Mouse (Mus musculus): ENCODE results near the gene Amh. TPM values are rescaled to one million over a fixed set of nuclear protein-coding genes. Genes with fewer than 3 reads are reported as not detected.

Gene Amh
- polyA plus RNA-seq, 1 experiment = 0.43 TPM

GRCm38 (mm10) chr10:80819406-80819805 is 14.4 kb downstream of the Amh start:
- peaks cover 60% of the 10 kb centered on the region for H3K4me1 ChIP-seq (ENCODE audit: control insufficient read depth)
- peaks cover 3% of the 10 kb centered on the region; the same call in 1 of the 2 replicates for H3K27me3 ChIP-seq (ENCODE audit: control insufficient read depth)
- no peaks in the 10 kb centered on the region; the same call in 1 of the 2 replicates for H3K36me3 ChIP-seq (ENCODE audit: control insufficient read depth)
- H3K4me3 ChIP-seq (replicated peaks) = peak overlapping the region; percentile 47
- H3K9me3 ChIP-seq (ENCODE audit: control insufficient read depth, low read length) = no peaks in the 10 kb centered on the region
- TF ChIP-seq TAL1 (IDR thresholded peaks at IDR 0.05; ENCODE audit: low read length) = no peak
- no peak for TF ChIP-seq GATA1 (IDR thresholded peaks at IDR 0.05; ENCODE audit: low read length)

DNA sequence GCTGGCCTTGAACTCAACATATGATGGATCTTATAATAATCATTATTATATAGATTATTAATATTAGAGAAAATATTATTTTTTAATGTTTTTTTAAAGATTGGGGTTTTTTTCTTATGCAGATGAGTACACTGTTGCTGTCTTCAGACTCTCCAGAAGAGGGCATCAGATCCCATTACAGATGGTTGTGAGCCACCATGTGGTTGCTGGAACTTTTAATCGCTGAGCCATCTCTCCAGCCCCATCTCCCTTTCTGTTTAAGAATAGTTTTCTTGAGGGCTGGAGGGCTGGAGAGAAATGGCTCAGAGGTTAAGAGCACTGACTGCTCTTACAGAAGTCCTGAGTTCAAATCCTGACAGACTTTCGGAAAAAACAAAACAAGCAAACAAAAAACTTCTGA is 16.9 kb downstream of the Amh start:
- H3K4me1 ChIP-seq (ENCODE audit: control insufficient read depth) = peaks cover 68% of the 10 kb centered on the region
- no peaks in the 10 kb centered on the region; the same call in 1 of the 2 replicates for H3K36me3 ChIP-seq (ENCODE audit: control insufficient read depth)
- H3K9me3 ChIP-seq (ENCODE audit: control insufficient read depth, low read length) = no peaks in the 10 kb centered on the region
- no peaks in the 10 kb centered on the region for H3K27me3 ChIP-seq (ENCODE audit: control insufficient read depth)
- TF ChIP-seq TAL1 (IDR thresholded peaks at IDR 0.05; ENCODE audit: low read length) (no peak), GATA1 (IDR thresholded peaks at IDR 0.05; ENCODE audit: low read length) (no peak)
- no peak overlapping the region for H3K4me3 ChIP-seq (replicated peaks)

DNA sequence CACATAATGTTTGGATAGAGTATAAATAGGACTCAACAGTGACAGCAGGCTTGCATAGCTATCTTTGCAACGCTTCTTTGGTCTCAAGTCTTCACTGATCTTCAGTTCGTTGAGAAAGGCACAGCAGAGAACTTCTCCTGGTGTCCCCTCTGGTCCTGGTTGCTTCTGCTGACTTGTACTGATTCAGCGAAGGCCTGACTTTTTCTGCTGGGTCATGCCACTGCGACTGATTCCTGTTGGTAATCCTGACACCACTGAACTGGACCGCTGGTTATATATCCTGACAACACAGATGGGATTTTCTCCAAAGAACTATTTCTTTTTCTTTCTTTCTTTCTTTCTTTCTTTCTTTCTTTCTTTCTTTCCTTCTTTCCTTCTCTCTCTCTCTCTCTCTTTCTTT is 17.5 kb downstream of the Amh start:
- H3K27me3 ChIP-seq (ENCODE audit: control insufficient read depth) = no peaks in the 10 kb centered on the region
- H3K9me3 ChIP-seq (ENCODE audit: control insufficient read depth, low read length) = no peaks in the 10 kb centered on the region
- peak overlapping the region; percentile 1 for H3K4me3 ChIP-seq (replicated peaks)
- no peak for TF ChIP-seq TAL1 (IDR thresholded peaks at IDR 0.05; ENCODE audit: low read length)
- no peak for TF ChIP-seq GATA1 (IDR thresholded peaks at IDR 0.05; ENCODE audit: low read length)
- peaks cover 68% of the 10 kb centered on the region for H3K4me1 ChIP-seq (ENCODE audit: control insufficient read depth)
- peaks cover 5% of the 10 kb centered on the region for H3K36me3 ChIP-seq (ENCODE audit: control insufficient read depth)

GRCm38 (mm10) chr10:80823316-80823715 is 18.3 kb downstream of the Amh start:
- H3K9me3 ChIP-seq (ENCODE audit: control insufficient read depth, low read length) = no peaks in the 10 kb centered on the region
- peaks cover 13% of the 10 kb centered on the region for H3K36me3 ChIP-seq (ENCODE audit: control insufficient read depth)
- peaks cover 72% of the 10 kb centered on the region for H3K4me1 ChIP-seq (ENCODE audit: control insufficient read depth)
- no peak for TF ChIP-seq GATA1 (IDR thresholded peaks at IDR 0.05; ENCODE audit: low read length)
- TF ChIP-seq TAL1 (IDR thresholded peaks at IDR 0.05; ENCODE audit: low read length) = no peak
- H3K27me3 ChIP-seq (ENCODE audit: control insufficient read depth) = no peaks in the 10 kb centered on the region
- no peak overlapping the region for H3K4me3 ChIP-seq (replicated peaks)

GRCm38 (mm10) chr10:80823847-80824643 is 19.0 kb downstream of the Amh start:
- H3K4me3 ChIP-seq (replicated peaks) = no peak overlapping the region
- TF ChIP-seq GATA1 (IDR thresholded peaks at IDR 0.05; ENCODE audit: low read length) = no peak
- no peak for TF ChIP-seq TAL1 (IDR thresholded peaks at IDR 0.05; ENCODE audit: low read length)
- H3K9me3 ChIP-seq (ENCODE audit: control insufficient read depth, low read length) = no peaks in the 10 kb centered on the region
- H3K4me1 ChIP-seq (ENCODE audit: control insufficient read depth) = peaks cover 69% of the 10 kb centered on the region
- peaks cover 19% of the 10 kb centered on the region for H3K36me3 ChIP-seq (ENCODE audit: control insufficient read depth)
- H3K27me3 ChIP-seq (ENCODE audit: control insufficient read depth) = no peaks in the 10 kb centered on the region

DNA sequence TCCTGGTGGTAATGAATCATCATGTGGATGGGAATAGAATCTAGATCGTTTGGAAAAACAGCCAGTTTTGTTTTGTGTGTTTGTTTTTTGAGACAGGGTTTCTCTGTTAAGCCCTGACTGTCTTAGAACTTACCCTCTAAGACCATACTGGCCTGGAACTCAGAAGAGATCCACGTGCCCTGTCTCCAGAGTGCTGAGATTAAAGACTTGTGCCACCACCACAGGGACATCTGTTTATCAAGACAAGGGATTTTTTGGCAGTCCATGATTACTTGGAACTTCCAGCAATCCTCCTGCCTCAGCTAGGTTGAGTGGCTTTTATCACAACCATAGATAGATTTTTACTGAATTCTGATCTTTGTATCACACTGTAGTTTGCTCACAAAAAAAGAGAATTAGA is 19.8 kb downstream of the Amh start:
- no peak for TF ChIP-seq GATA1 (IDR thresholded peaks at IDR 0.05; ENCODE audit: low read length)
- no peak for TF ChIP-seq TAL1 (IDR thresholded peaks at IDR 0.05; ENCODE audit: low read length)
- H3K36me3 ChIP-seq (ENCODE audit: control insufficient read depth) = peaks cover 27% of the 10 kb centered on the region
- H3K27me3 ChIP-seq (ENCODE audit: control insufficient read depth) = no peaks in the 10 kb centered on the region
- no peak overlapping the region for H3K4me3 ChIP-seq (replicated peaks)
- no peaks in the 10 kb centered on the region for H3K9me3 ChIP-seq (ENCODE audit: control insufficient read depth, low read length)
- peaks cover 69% of the 10 kb centered on the region for H3K4me1 ChIP-seq (ENCODE audit: control insufficient read depth)

DNA sequence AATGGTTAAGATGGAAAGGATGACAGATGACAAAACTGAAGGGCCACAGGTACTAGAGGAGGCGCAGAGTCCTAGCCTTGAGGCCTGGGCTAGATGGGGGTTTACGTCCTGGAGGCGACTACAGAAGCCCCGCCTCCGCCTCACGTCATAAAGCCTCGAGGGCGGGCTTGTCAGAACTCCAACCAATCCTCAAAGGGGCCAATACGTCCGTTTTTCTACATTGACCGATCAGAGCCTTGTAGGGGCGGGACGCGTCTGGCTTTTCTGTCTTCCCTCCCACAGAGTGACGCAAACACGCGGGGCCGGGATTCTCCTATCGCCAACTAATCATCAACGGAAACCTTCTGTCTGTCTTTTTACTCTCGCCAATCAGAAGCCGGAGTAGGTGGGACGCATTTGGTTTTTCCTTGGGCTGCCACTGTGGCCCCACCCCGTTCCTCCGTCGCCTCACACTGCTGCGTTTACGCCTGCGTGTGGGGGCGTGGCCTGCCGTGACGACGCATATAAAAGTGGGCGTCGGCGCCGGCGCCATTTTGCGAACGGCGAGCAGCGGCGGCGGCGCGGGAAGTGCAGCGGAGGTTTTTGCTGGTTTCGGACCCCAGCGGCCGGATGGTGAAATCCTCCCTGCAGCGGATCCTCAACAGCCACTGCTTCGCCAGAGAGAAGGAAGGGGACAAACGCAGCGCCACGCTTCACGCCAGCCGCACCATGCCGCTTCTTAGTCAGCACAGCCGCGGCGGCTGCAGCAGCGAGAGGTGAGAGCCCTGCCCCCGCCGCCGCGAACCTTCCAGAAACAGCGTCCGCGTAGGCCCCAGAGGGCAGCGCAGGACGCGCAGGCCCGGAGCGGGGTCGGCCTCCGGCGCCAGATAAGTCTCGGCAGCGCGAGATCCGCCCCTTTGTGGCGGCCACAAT is 21.4 kb downstream of the Amh start, which contains the start of gene Oaz1:
TSS of gene Oaz1 (plus strand) at position 506 of the 912 bp plus-strand sequence.
- TF ChIP-seq GATA1 (IDR thresholded peaks at IDR 0.05; ENCODE audit: low read length) (no peak), TAL1 (IDR thresholded peaks at IDR 0.05; ENCODE audit: low read length) (no peak)
- Histone ChIP-seq H3K9me3 (ENCODE audit: control insufficient read depth, low read length) (no peaks in the 10 kb centered on the region), H3K36me3 (ENCODE audit: control insufficient read depth) (peaks cover 43% of the 10 kb centered on the region), H3K4me1 (ENCODE audit: control insufficient read depth) (peaks cover 76% of the 10 kb centered on the region), H3K4me3 (replicated peaks) (peak within 1 kb of the TSS; percentile 86), H3K27me3 (ENCODE audit: control insufficient read depth) (no peaks in the 10 kb centered on the region)

- Histone ChIP-seq H3K36me3 (ENCODE audit: control insufficient read depth) (peaks cover 47% of the 10 kb centered on the region), H3K9me3 (ENCODE audit: control insufficient read depth, low read length) (no peaks in the 10 kb centered on the region), H3K4me3 (replicated peaks) (peak overlapping the region; percentile 86), H3K4me1 (ENCODE audit: control insufficient read depth) (peaks cover 79% of the 10 kb centered on the region), H3K27me3 (ENCODE audit: control insufficient read depth) (peaks cover 1% of the 10 kb centered on the region)
- no peak for TF ChIP-seq GATA1 (IDR thresholded peaks at IDR 0.05; ENCODE audit: low read length)
- no peak for TF ChIP-seq TAL1 (IDR thresholded peaks at IDR 0.05; ENCODE audit: low read length)
Measured at GRCm38 (mm10) chr10:80827063-80827869, 22.2 kb downstream of the Amh start.

Measured in erythroblast, embryonic 14.5 days (primary cell).